Mouse (Mus musculus) urinary bladder, postnatal 4 days (tissue): ENCODE measurements around the gene Ren1.

ENCODE experiments used
- DNase-seq, 2 experiments: peaks; one replicate each; pipeline ENCODE4 v3.0.0; 2021 to 2022; ENCODE audit warnings: low spot score in 2 of 2

The Ren1 gene

GRCm38 (mm10) chr1:133377547-133377946 lies 27.2 kb downstream of the Ren1 start:
- DNase-seq: no peak

DNA sequence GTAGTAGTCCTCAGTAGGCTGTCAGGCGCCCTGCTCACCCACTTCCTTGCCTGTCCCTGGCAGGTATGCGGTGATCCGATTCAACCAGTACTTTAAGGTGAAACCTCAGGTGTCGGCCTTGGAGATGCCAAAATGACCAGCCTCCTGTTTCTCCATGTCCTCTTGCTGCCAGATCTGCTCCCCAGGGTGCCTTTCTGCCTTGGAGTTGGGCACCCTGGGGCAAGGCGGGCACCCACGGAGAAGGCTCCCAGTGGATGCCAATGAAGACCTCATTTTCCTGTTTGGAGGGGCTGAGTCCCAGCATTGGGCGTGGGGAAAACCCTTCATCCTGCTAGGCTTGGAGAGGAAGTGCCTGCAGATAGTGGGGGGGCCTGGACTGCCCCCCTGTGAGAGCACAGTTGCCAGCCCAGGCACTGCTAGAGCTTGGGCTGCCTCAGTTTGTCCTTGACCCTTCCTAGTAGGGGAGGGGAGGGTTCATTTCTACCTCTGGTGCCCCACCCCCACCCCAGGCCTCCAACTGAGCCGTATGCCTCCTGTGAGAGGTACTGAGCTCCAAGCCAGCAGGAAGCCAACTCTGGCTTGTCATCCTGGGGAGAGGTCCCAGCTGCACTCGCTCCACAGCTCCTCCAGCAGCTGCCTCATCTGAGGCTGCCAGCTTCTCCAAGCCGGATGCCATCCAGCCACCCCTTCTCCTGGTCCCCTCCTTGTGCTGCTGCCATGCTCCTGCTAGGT lies 29.1 kb downstream of the Ren1 start:
- no peak for DNase-seq

- DNase-seq: no peak
These were observed 29.6 kb downstream of the Ren1 start for GRCm38 (mm10) chr1:133379986-133380320.

DNA sequence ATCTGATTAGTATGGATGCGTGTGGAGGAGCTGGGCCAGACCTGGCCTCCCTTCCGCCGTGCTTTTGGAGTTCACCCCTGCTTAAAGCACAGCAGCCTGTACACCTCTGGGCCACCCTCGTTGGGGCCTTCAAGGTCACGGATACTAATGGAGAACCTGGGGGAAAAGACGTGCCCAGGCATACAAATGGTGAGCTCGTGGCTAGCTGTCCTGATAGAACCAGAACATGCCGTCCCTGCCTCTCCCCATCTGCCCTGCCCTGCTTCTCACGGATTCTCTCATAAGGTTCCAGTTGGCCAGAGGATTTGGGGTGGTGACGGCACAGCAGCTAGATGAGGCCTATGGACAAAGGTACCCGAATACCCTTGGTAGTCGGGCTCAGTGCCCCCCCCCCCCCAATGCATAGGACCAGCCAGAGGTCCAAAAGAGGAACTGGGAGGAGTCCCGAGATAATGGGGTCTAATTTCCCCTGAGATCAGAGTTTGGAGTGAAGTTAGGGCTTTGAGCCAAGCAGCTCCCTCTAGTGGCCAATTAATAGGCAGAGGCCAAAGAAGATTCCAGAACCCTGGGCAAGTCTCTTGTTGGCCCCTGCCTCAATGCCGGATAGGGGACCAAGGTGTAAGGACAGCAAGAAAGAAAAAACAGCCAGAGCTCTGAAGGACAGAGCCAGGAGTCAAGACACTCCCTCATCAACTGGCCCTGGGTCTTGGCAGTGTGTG lies 30.2 kb downstream of the Ren1 start:
- DNase-seq: peak in 1 of 2 experiments; percentile 42

DNA sequence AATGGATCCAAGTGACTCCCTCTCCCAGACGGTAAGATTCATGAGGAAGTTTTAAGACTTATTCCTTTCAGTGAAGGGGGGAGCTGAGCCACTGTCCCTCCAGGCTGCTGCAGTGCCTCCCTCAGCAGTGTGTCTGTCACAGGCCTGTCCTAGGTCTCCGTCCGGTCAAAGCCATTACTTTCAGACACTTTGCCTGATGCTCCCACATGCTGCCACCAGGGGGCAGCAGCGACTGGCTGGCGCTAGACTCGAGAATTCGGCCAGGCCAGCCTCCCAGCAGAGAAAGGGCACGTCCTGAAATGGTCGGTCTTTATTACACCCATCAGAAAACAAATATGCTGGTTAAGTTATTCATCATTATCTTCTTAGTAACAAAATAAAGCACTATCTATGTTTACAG lies 31.7 kb downstream of the Ren1 start:
- DNase-seq: no peak

DNA sequence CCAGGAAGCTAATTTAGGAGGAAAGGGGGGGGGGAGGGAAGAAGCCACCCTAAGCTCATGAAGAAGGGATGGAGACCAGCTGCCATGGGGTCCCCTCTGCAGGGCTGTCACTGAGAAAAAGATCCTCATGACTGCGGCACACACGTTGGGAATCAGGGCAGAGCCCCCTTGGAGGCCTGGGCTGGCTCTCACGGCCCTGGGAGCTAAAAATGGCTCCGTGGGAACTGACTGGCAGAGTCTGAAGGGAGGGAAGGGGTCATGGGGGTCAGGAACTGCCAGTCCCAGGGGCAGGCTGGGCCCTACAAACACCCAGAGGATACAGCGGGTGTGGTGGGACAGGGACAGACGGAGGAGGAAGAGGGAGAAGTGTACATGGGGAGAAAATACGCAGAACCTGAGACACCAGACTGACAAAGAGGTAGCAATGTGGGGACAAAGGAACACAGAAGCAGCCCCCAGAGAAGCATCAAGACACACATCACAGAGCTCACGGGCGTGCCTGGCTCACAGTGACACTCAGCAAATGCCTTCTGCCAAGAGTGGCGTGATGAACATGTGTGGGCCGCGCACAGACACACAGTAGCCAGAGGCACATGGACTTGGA lies 32.3 kb downstream of the Ren1 start:
- no peak for DNase-seq

DNA sequence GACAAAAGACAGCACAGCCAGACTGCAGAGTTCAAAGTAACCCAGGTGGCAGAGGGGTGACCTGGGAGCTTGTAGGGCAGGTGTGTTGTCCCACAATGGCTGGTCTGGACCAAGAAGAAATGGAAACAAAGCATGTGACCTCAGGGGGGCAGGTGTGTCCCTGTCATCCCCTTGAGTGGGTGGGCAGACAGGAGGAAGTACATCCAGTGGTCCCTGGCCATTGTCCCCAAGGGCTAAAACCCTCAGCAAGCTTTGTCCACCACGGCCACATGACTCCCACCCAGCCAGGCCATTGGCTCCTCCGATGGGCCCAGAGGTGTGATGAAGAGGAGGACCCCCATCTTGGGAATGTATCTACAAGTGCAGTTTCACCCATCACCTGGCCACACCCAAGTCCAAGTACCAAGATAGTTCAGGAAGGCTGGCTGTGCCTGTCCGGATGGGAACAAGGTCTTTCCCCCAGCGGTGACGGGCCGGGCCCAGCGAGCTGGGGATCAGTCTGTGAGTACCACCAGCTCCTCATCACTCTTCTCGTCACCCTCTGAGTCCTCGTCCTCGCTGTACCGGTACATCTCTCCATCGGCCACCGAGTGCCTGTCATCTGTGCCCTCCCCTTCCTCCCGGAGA lies 33.0 kb downstream of the Ren1 start:
- no peak for DNase-seq

GRCm38 (mm10) chr1:133385506-133385905 lies 35.2 kb downstream of the Ren1 start:
- peak; percentile 65 to 79 for DNase-seq

- no peak for DNase-seq
These were observed 35.9 kb downstream of the Ren1 start for GRCm38 (mm10) chr1:133386209-133386608.

DNA sequence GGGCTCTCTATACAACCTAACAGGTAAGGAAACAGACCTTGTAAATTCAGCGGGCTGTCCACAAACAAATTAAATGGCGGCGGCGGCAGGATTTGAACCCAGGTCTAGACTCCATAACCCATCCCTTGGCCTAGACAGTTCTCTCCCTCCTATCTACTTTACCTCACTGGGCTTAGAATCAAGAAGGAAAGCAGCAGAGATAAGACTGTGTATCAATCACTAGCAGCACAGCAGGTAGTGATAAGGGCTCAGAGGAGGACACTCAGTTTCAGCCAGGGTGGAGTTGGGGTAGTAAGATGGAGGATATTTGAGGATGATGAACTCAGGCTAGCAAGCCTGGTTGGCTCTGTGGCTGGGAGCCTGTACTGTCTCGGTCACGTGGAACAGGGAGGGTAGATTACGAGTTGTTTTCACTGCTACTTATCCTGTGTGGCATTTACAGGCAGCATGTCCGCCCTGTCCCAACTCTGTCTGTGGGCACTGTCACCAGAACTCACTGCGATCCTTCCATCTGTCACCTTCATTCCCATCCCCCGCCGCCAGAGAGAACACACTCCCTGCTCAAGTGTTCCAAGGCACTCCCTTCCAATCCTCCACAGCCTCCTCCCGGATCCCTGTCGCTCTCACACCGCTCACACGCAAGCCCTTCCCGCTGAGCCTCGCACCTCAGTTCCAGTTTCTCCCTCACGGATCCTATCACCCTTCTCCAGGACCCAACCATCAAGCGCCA lies 37.4 kb downstream of the Ren1 start:
- DNase-seq: no peak

- no peak for DNase-seq
These were observed 44.4 kb downstream of the Ren1 start for GRCm38 (mm10) chr1:133394702-133395101.

- no peak for DNase-seq
These were observed 46.4 kb downstream of the Ren1 start for GRCm38 (mm10) chr1:133396693-133397092.

DNA sequence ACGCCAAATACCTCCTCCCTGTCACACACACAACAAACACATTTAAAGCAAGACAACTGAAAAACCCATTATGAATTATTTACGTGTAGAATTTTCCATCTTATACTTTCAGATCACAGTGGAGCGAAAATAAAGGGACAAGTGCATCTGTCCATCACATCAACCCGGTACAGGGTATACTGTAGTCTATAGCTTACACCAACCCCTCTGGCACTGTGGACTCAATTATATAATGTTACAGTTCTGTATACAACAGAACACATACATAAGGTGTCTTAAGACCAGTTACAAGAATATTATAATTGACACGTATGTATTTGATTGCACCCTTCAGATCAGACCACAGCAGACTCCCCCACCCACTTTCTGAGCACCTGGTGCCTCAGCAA lies 46.8 kb downstream of the Ren1 start:
- no peak for DNase-seq

DNA sequence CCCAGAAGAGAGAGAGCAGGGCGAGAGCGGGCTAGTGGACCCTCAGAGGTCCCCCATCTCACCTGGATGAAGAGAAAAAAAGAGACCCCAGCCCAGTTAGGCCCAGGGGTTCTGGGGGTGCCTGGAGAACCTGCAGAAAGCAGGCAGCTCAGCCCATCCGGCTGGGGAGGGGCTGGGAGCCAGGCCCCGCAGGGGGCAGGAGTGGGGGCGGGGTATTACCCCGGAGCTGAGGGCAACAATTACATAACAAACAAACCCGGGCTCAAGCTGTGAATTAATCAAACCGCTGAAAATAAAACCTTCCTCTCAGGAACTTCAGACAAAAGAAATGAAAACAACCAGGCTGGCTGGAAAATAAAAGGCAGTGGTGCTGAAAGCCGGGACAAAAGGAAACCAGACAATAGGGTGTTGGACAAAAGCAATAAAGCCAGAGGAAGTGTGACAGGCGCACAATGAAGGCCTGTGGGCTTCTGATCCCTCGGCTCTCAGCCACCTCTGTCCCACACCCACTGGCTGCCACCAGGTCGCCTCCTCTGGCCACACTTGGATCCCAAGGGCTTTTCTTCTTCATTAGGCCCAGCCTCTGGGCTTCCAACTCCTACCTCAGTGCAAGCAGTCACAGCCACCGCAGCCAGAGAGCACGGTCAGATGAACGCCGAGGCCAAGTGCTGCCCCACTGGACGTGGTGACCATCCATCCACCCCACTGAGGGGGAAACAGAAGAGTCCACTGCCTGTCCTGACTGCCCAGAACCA lies 47.4 kb downstream of the Ren1 start:
- DNase-seq: no peak

- DNase-seq: no peak
These were observed 49.9 kb downstream of the Ren1 start for GRCm38 (mm10) chr1:133400014-133400725.

GRCm38 (mm10) chr1:133404005-133404404 lies 53.7 kb downstream of the Ren1 start:
- no peak for DNase-seq

- no peak for DNase-seq
These were observed 56.3 kb downstream of the Ren1 start for GRCm38 (mm10) chr1:133406614-133407013.

GRCm38 (mm10) chr1:133407436-133407835 lies 57.1 kb downstream of the Ren1 start:
- no peak for DNase-seq

DNA sequence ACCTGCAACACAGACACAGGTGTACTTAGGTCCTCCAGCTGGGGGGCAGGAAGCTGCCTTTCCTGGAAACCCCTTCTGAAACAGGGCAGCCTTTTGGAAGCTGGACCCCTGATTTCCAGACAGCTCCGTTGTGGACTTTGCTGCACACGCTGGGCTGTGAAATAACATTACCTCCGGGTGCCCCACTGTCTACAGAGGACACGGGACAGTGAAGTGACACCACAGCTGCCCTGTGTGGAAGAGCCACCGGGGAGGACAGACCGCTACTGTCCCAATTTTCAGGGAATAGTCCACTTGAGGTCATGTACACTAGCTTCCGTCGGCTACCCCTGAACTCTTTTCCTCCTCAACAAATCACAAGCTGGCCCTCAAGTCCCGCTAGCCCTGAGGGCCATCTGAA lies 58.0 kb downstream of the Ren1 start:
- DNase-seq: no peak

GRCm38 (mm10) chr1:133408880-133409516 lies 58.7 kb downstream of the Ren1 start:
- DNase-seq: no peak
